Comparison of ENCODE assay signal across 26 mouse cellular contexts in the genomic region with DNA sequence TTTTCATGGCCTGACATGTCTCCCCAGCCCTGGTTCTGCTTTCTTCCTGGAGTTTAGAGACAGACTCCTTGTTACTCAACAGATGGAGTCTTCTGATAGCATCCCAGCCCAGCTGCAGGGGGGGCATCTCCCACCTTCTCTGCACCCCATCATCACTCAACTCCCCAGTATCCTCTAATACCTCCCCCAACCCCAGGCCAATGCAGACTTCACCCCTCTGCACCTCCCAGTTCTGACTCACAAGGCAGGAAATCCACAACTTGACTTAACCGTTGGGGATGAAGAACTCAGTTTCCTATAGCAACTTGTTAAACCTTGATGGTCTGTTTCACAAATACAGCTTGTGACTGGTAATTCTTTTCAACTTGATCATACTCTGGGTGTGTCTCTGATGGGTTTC.
DNase-seq lines count a peak whose midpoint lies in the region; ATAC-seq lines count a peak whose summit lies in the region.
"Had no signal": no experiment of that assay in that cellular context is flagged by ENCODE, and none has a peak within 500 bp of the region (broad histone marks: within the 10 kb centered on the region; RNA-seq: fewer than 3 reads in every experiment).

No protein-coding gene starts in this region.

- H3K27me3 ChIP-seq in neural tube, embryonic 12.5 days (replicated peaks): no peaks in the 10 kb centered on the region
- no peaks in the 10 kb centered on the region for H3K27me3 ChIP-seq in neural tube, embryonic 15.5 days (replicated peaks)
- H3K27me3 ChIP-seq: CH12.LX; heart, embryonic 13.5 days; hindbrain, embryonic 12.5 days; hindbrain, embryonic 15.5 days had no signal

- H3K4me3 ChIP-seq in neural tube, embryonic 12.5 days: no peak overlapping the region
- H3K4me3 ChIP-seq in neural tube, embryonic 15.5 days (replicated peaks): no peak overlapping the region
- H3K4me3 ChIP-seq: heart, adult 2 months; heart, embryonic 10.5 days; heart, embryonic 13.5 days; hindbrain, embryonic 12.5 days; hindbrain, embryonic 15.5 days had no signal

- 0 out of 2 replicates have a peak overlapping the region, but pooled peaks have one; percentile 6 for H3K9ac ChIP-seq in neural tube, embryonic 12.5 days
- H3K9ac ChIP-seq in neural tube, embryonic 15.5 days (replicated peaks): no peak overlapping the region
- H3K9ac ChIP-seq: heart, embryonic 13.5 days; hindbrain, embryonic 12.5 days; hindbrain, embryonic 15.5 days had no signal

- H3K36me3 ChIP-seq in neural tube, embryonic 12.5 days: no peaks in the 10 kb centered on the region
- no peaks in the 10 kb centered on the region for H3K36me3 ChIP-seq in neural tube, embryonic 15.5 days
- H3K36me3 ChIP-seq: G1E; heart, embryonic 10.5 days; heart, embryonic 13.5 days; hindbrain, embryonic 12.5 days; hindbrain, embryonic 15.5 days had no signal

- H3K4me2 ChIP-seq in neural tube, embryonic 12.5 days (replicated peaks): no peak overlapping the region
- H3K4me2 ChIP-seq in neural tube, embryonic 15.5 days: no peak overlapping the region
- H3K4me2 ChIP-seq: heart, embryonic 13.5 days; hindbrain, embryonic 12.5 days; hindbrain, embryonic 15.5 days had no signal

- no peaks in the 10 kb centered on the region for H3K9me3 ChIP-seq in neural tube, embryonic 12.5 days
- no peaks in the 10 kb centered on the region for H3K9me3 ChIP-seq in neural tube, embryonic 15.5 days (replicated peaks)
- H3K9me3 ChIP-seq: G1E; heart, embryonic 10.5 days; heart, embryonic 13.5 days; hindbrain, embryonic 12.5 days; hindbrain, embryonic 15.5 days had no signal

- ATAC-seq in neural tube, embryonic 12.5 days (ENCODE audit: low FRiP score, low read depth): no peak
- ATAC-seq in neural tube, embryonic 15.5 days (ENCODE audit: low FRiP score): no peak
- ATAC-seq in granulocyte monocyte progenitor cell, adult 5-6 weeks (replicated peaks; ENCODE audit: poor library complexity, severe bottlenecking): peak; percentile 57
- ATAC-seq: activated CD4-positive, CD25-positive, alpha-beta regulatory T cell, adult 4 months; forebrain, embryonic 14.5 days had no signal

- WGBS in neural tube, embryonic 12.5 days: 80% methylated on average over 1 of the region's 1 CpGs
- 85% methylated on average over 1 of the region's 1 CpGs for WGBS in neural tube, embryonic 15.5 days

- DNase-seq in 416B (ENCODE audit: low read depth): peak; percentile 95
- peak; percentile 18 for DNase-seq in naive thymus-derived CD4-positive, alpha-beta T cell, adult 2 months (ENCODE audit: low read depth)
- DNase-seq in embryo, embryonic 10 days (ENCODE audit: low spot score): no peak
- no peak for DNase-seq in right cerebral cortex, adult 18-20 months
- no peak for DNase-seq in adrenal gland, postnatal 10 days
- DNase-seq: adrenal gland, adult 8-10 months; B cell, adult 2 months; cerebellum, adult 11 months; cerebellum, adult 2 months; cerebellum, adult 9-11 months; cerebellum, postnatal 25 days; gastrocnemius, postnatal 25 days; heart, adult 2 months; heart, postnatal 14 days; heart, postnatal 4 days had no signal

- no peaks in the 10 kb centered on the region for H3K4me1 ChIP-seq in neural tube, embryonic 12.5 days
- no peaks in the 10 kb centered on the region for H3K4me1 ChIP-seq in neural tube, embryonic 15.5 days
- H3K4me1 ChIP-seq: heart, embryonic 13.5 days; hindbrain, embryonic 12.5 days; hindbrain, embryonic 15.5 days had no signal

- no peak overlapping the region for H3K27ac ChIP-seq in neural tube, embryonic 12.5 days
- no peak overlapping the region for H3K27ac ChIP-seq in neural tube, embryonic 15.5 days (replicated peaks)
- H3K27ac ChIP-seq: heart, adult 2 months; heart, embryonic 10.5 days; heart, embryonic 13.5 days; hindbrain, embryonic 12.5 days; hindbrain, embryonic 15.5 days had no signal

Comparison
In these comparisons a context has a peak if more than half of its experiments do, and no peak if none do; other contexts are left out.
1. DNase-seq: peak in 416B (single experiment) and naive thymus-derived CD4-positive, alpha-beta T cell, adult 2 months (single experiment); none in embryo, embryonic 10 days (single experiment), right cerebral cortex, adult 18-20 months (single experiment) and adrenal gland, postnatal 10 days (single experiment).